Mouse (Mus musculus): ENCODE measurements around the gene Prtn3. TPM values are rescaled to one million over a fixed set of nuclear protein-coding genes. Genes with fewer than 3 reads are reported as not detected.

Gene Prtn3
- polyA plus RNA-seq, 1 experiment = not detected

GRCm38 (mm10) chr10:79929967-79930825, 55.9 kb downstream of the Prtn3 start:
- WGBS = 82% methylated on average over 18 of the region's 18 CpGs
- H3K4me1 ChIP-seq (ENCODE audit: control insufficient read depth, insufficient read depth, low read length) = peaks cover 60% of the 10 kb centered on the region
- TF ChIP-seq POLR2A (IDR thresholded peaks at IDR 0.05; ENCODE audit: insufficient read depth, low read depth, low read length) (no peak), CTCF (IDR thresholded peaks at IDR 0.05; ENCODE audit: insufficient read depth, low read depth, low read length) (no peak)
- no peak overlapping the region for H3K4me3 ChIP-seq (ENCODE audit: insufficient read depth, low read depth, low read length)
- H3K27ac ChIP-seq (ENCODE audit: insufficient read depth, low read depth, low read length) = no peak overlapping the region

DNA sequence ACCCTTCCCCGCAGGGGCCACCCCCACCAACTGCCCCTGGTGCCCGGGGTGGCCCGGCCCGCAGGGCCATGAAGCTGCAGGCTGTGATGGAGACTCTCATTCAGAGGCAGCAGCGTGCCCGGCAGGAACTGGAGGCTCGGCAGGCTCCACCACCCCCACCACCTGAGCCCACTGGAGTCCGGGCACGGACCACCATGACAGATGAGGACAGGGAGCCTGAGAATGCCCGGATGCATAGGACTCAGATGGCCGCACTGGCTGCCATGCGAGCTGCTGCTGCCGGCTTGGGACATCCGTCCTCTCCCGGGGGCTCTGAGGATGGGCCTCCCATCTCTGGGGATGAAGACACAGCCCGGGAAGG, 56.5 kb downstream of the Prtn3 start:
- no peak overlapping the region for H3K4me3 ChIP-seq (ENCODE audit: insufficient read depth, low read depth, low read length)
- TF ChIP-seq POLR2A (IDR thresholded peaks at IDR 0.05; ENCODE audit: insufficient read depth, low read depth, low read length) (no peak), CTCF (IDR thresholded peaks at IDR 0.05; ENCODE audit: insufficient read depth, low read depth, low read length) (no peak)
- WGBS = 90% methylated on average over 16 of the region's 16 CpGs
- peaks cover 66% of the 10 kb centered on the region for H3K4me1 ChIP-seq (ENCODE audit: control insufficient read depth, insufficient read depth, low read length)
- no peak overlapping the region for H3K27ac ChIP-seq (ENCODE audit: insufficient read depth, low read depth, low read length)

GRCm38 (mm10) chr10:79931797-79932196, 57.5 kb downstream of the Prtn3 start:
- Histone ChIP-seq H3K4me1 (ENCODE audit: control insufficient read depth, insufficient read depth, low read length) (peaks cover 67% of the 10 kb centered on the region), H3K4me3 (ENCODE audit: insufficient read depth, low read depth, low read length) (no peak overlapping the region), H3K27ac (ENCODE audit: insufficient read depth, low read depth, low read length) (no peak overlapping the region)
- TF ChIP-seq CTCF (IDR thresholded peaks at IDR 0.05; ENCODE audit: insufficient read depth, low read depth, low read length) (no peak), POLR2A (IDR thresholded peaks at IDR 0.05; ENCODE audit: insufficient read depth, low read depth, low read length) (no peak)
- 88% methylated on average over 9 of the region's 9 CpGs for WGBS

- no peak overlapping the region for H3K4me3 ChIP-seq (ENCODE audit: insufficient read depth, low read depth, low read length)
- WGBS = 47% methylated on average over 8 of the region's 8 CpGs
- H3K27ac ChIP-seq (ENCODE audit: insufficient read depth, low read depth, low read length) = 0 out of 2 replicates have a peak overlapping the region, but pooled peaks have one; percentile 3
- TF ChIP-seq CTCF (IDR thresholded peaks at IDR 0.05; ENCODE audit: insufficient read depth, low read depth, low read length) (no peak), POLR2A (IDR thresholded peaks at IDR 0.05; ENCODE audit: insufficient read depth, low read depth, low read length) (no peak)
- H3K4me1 ChIP-seq (ENCODE audit: control insufficient read depth, insufficient read depth, low read length) = peaks cover 74% of the 10 kb centered on the region
Measured at GRCm38 (mm10) chr10:79932736-79933135, 58.5 kb downstream of the Prtn3 start.

Other genes with a start within 250 kb of the Prtn3 start
- not detected in 2 replicates for gene Shc2, start 236.6 kb upstream of the Prtn3 start, polyA plus RNA-seq (2012; ENCODE audit: insufficient read depth, insufficient read length, low replicate concordance, missing spikeins)
- gene Odf3l2, start 228.7 kb upstream of the Prtn3 start, polyA plus RNA-seq (2012; ENCODE audit: insufficient read depth, insufficient read length, low replicate concordance, missing spikeins) = not detected in 2 replicates
- not detected in 2 replicates for gene Madcam1, start 209.9 kb upstream of the Prtn3 start, polyA plus RNA-seq (2012; ENCODE audit: insufficient read depth, insufficient read length, low replicate concordance, missing spikeins)
- not detected in 2 replicates for gene Tpgs1, start 205.1 kb upstream of the Prtn3 start, polyA plus RNA-seq (2012; ENCODE audit: insufficient read depth, insufficient read length, low replicate concordance, missing spikeins)
- gene Cdc34, start 192.3 kb upstream of the Prtn3 start, polyA plus RNA-seq (2012; ENCODE audit: insufficient read depth, insufficient read length, low replicate concordance, missing spikeins) = not detected in 2 replicates
- gene Gzmm, start 185.5 kb upstream of the Prtn3 start, polyA plus RNA-seq (2012; ENCODE audit: insufficient read depth, insufficient read length, low replicate concordance, missing spikeins) = not detected in 2 replicates
- gene Bsg, start 170.0 kb upstream of the Prtn3 start, polyA plus RNA-seq (2012; ENCODE audit: insufficient read depth, insufficient read length, low replicate concordance, missing spikeins) = not detected in 2 replicates
- not detected in 2 replicates for gene Hcn2, start 157.8 kb upstream of the Prtn3 start, polyA plus RNA-seq (2012; ENCODE audit: insufficient read depth, insufficient read length, low replicate concordance, missing spikeins)
- not detected in 2 replicates for gene Polrmt, start 127.9 kb upstream of the Prtn3 start, polyA plus RNA-seq (2012; ENCODE audit: insufficient read depth, insufficient read length, low replicate concordance, missing spikeins)
- gene Fgf22, start 119.4 kb upstream of the Prtn3 start, polyA plus RNA-seq (2012; ENCODE audit: insufficient read depth, insufficient read length, low replicate concordance, missing spikeins) = not detected in 2 replicates
- gene Rnf126, start 107.5 kb upstream of the Prtn3 start, polyA plus RNA-seq (2012; ENCODE audit: insufficient read depth, insufficient read length, low replicate concordance, missing spikeins) = not detected in 2 replicates
- not detected in 2 replicates for gene Fstl3, start 97.2 kb upstream of the Prtn3 start, polyA plus RNA-seq (2012; ENCODE audit: insufficient read depth, insufficient read length, low replicate concordance, missing spikeins)
- not detected in 2 replicates for gene Prss57, start 83.5 kb upstream of the Prtn3 start, polyA plus RNA-seq (2012; ENCODE audit: insufficient read depth, insufficient read length, low replicate concordance, missing spikeins)
- gene Palm, start 80.9 kb upstream of the Prtn3 start, polyA plus RNA-seq (2012; ENCODE audit: insufficient read depth, insufficient read length, low replicate concordance, missing spikeins) = not detected in 2 replicates
- not detected in 2 replicates for gene Misp, start 53.5 kb upstream of the Prtn3 start, polyA plus RNA-seq (2012; ENCODE audit: insufficient read depth, insufficient read length, low replicate concordance, missing spikeins)
- 555 TPM in 1 of 2 replicates, not detected in the other for gene Ptbp1, start 20.0 kb upstream of the Prtn3 start, polyA plus RNA-seq (2012; ENCODE audit: insufficient read depth, insufficient read length, low replicate concordance, missing spikeins)
- gene Plppr3, start 158 bp downstream of the Prtn3 start, polyA plus RNA-seq (2012; ENCODE audit: insufficient read depth, insufficient read length, low replicate concordance, missing spikeins) = not detected in 2 replicates
- gene Elane, start 11.8 kb downstream of the Prtn3 start, polyA plus RNA-seq (2012; ENCODE audit: insufficient read depth, insufficient read length, low replicate concordance, missing spikeins) = not detected in 2 replicates
- gene Cfd, start 16.4 kb downstream of the Prtn3 start, polyA plus RNA-seq (2012; ENCODE audit: insufficient read depth, insufficient read length, low replicate concordance, missing spikeins) = not detected in 2 replicates
- gene Med16, start 34.4 kb downstream of the Prtn3 start, polyA plus RNA-seq (2012; ENCODE audit: insufficient read depth, insufficient read length, low replicate concordance, missing spikeins) = not detected in 2 replicates
- not detected in 2 replicates for gene Gm26602, start 36.4 kb downstream of the Prtn3 start, polyA plus RNA-seq (2012; ENCODE audit: insufficient read depth, insufficient read length, low replicate concordance, missing spikeins)
- gene Kiss1r, start 42.5 kb downstream of the Prtn3 start, polyA plus RNA-seq (2012; ENCODE audit: insufficient read depth, insufficient read length, low replicate concordance, missing spikeins) = not detected in 2 replicates
- gene R3hdm4, start 46.7 kb downstream of the Prtn3 start, polyA plus RNA-seq (2012; ENCODE audit: insufficient read depth, insufficient read length, low replicate concordance, missing spikeins) = not detected in 2 replicates
- not detected in 2 replicates for gene Arid3a, start 52.6 kb downstream of the Prtn3 start, polyA plus RNA-seq (2012; ENCODE audit: insufficient read depth, insufficient read length, low replicate concordance, missing spikeins)
- gene Wdr18, start 85.7 kb downstream of the Prtn3 start, polyA plus RNA-seq (2012; ENCODE audit: insufficient read depth, insufficient read length, low replicate concordance, missing spikeins) = not detected in 2 replicates
- not detected in 2 replicates for gene Grin3b, start 96.2 kb downstream of the Prtn3 start, polyA plus RNA-seq (2012; ENCODE audit: insufficient read depth, insufficient read length, low replicate concordance, missing spikeins)
- not detected in 2 replicates for gene Tmem259, start 109.9 kb downstream of the Prtn3 start, polyA plus RNA-seq (2012; ENCODE audit: insufficient read depth, insufficient read length, low replicate concordance, missing spikeins)
- gene Cnn2, start 114.1 kb downstream of the Prtn3 start, polyA plus RNA-seq (2012; ENCODE audit: insufficient read depth, insufficient read length, low replicate concordance, missing spikeins) = 124 and 250 TPM in 2 replicates
- gene Abca7, start 122.0 kb downstream of the Prtn3 start, polyA plus RNA-seq (2012; ENCODE audit: insufficient read depth, insufficient read length, low replicate concordance, missing spikeins) = not detected in 2 replicates
- 193 and 203 TPM in 2 replicates for gene Arhgap45, start 142.2 kb downstream of the Prtn3 start, polyA plus RNA-seq (2012; ENCODE audit: insufficient read depth, insufficient read length, low replicate concordance, missing spikeins)
- not detected in 2 replicates for gene Polr2e, start 165.3 kb downstream of the Prtn3 start, polyA plus RNA-seq (2012; ENCODE audit: insufficient read depth, insufficient read length, low replicate concordance, missing spikeins)
- not detected in 2 replicates for gene Gpx4, start 172.7 kb downstream of the Prtn3 start, polyA plus RNA-seq (2012; ENCODE audit: insufficient read depth, insufficient read length, low replicate concordance, missing spikeins)
- not detected in 2 replicates for gene Sbno2, start 231.1 kb downstream of the Prtn3 start, polyA plus RNA-seq (2012; ENCODE audit: insufficient read depth, insufficient read length, low replicate concordance, missing spikeins)
- not detected in 2 replicates for gene Stk11, start 241.3 kb downstream of the Prtn3 start, polyA plus RNA-seq (2012; ENCODE audit: insufficient read depth, insufficient read length, low replicate concordance, missing spikeins)

All from olfactory bulb, adult 2 months (tissue).